Mouse (Mus musculus) cerebellum, adult 2 months (tissue): ENCODE results near the gene Large2.

Source experiments
- CTCF ChIP-seq: fragments of 200-500 bp; IDR thresholded peaks from 2 replicates; pipeline ENCODE4 v1.5.1; 2011; ENCODE audit warnings: low read depth, mild to moderate bottlenecking, control low read depth, low read length, moderate library complexity, borderline replicate concordance; ENCODE audit not compliant: insufficient read depth
- POLR2A ChIP-seq: fragments of 200-500 bp; IDR thresholded peaks from 2 replicates; pipeline ENCODE4 v1.6.1; 2011; ENCODE audit warnings: low read length, control low read depth, borderline replicate concordance; ENCODE audit not compliant: insufficient read depth

DNA sequence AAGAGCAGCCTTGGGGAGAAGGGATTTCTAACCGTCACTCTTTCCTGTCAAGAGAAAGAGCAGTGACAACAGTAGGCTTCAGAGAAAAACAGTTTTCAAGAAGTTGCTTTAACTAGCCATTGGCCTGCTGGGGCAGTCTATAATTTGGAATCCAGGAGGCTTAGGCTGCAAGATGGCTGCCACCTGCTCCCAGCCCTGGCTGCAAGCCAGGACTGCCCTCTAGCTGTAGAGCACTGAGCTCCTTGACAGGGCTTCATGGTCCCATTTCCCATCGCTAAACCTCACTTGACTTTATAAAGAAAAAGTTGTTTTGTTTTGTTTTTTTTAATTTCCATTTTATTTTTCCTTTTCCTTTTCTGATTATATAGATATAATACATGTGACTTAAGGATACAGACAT is 43.3 kb downstream of the Large2 start:
- peak; percentile 23; the same call in 1 of the 2 replicates for TF ChIP-seq CTCF
- TF ChIP-seq POLR2A: no peak
